Mouse (Mus musculus): ENCODE data around the gene Krba1. TPM values are rescaled to one million over a fixed set of nuclear protein-coding genes. Genes with fewer than 3 reads are reported as not detected.

Gene Krba1
- 10 to 100 TPM; 35.1 to 47.4 TPM for total RNA-seq (2021)

DNA sequence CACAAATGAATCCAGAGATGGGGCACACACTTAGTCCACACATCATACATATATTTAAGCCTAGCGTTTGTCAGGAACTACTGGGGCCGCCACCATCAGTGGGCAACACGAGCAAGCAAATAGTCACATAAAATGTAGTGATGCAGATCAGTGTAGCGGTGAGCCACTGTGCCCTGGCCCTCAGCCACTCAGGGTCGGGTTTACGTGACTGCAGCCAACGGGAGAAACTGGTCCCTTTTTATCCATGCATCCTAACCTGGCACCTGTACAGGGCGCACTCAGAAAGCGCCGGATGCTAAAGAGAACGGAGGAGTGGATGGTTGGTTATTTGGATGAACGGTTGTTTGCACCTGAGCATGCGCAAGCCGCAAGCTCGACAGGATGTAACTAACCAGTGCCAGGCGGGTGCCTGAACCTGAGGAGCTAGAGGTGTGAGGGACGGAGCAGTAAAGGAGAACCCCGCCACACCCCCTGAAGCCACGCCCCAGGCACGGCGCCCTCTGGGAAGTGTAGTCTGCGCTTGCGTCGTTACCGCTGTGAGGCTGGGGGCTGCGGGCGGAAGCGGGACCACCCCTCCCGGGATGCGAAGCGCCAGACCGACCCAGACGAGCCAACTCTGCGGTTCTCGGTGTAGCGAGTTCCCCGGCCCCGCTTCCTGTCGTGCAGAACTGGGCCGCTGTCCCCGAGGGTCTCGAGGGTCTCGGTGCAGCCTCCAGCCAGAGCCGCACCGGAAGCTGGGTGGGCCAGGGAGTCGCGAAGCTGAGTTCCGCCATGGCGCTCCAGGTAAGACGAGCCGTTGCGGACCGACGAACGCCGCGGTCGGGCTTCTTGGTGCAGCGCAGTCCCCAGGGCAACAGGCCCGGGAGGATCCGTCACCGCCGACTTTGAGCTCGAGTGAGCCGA, at the start of gene Krba1:
Gene Krba1, plus strand, starts transcription at position 482 of the 903 bp plus-strand sequence.
- DNase-seq = peak; percentile 81 to 84

DNA sequence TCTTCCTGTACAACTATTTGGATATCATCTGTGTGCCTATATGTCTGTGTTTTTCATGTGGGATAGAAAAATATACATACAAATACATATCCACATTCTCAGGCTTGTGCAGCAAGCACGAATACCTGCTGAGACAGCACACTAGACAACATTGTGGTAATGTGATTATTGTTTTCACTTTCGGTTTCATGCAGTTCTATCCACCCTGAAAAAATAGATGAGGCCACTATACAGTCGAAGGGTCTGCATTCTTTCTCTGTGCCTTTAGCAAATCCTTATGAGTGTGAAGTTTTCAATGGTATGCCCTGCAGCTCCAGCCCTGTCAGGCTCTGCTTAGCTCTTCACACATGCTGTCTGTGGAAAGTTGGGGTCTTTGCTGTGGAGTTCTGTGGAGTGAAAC, 36.5 kb upstream of the Krba1 start:
- DNase-seq = no peak

DNA sequence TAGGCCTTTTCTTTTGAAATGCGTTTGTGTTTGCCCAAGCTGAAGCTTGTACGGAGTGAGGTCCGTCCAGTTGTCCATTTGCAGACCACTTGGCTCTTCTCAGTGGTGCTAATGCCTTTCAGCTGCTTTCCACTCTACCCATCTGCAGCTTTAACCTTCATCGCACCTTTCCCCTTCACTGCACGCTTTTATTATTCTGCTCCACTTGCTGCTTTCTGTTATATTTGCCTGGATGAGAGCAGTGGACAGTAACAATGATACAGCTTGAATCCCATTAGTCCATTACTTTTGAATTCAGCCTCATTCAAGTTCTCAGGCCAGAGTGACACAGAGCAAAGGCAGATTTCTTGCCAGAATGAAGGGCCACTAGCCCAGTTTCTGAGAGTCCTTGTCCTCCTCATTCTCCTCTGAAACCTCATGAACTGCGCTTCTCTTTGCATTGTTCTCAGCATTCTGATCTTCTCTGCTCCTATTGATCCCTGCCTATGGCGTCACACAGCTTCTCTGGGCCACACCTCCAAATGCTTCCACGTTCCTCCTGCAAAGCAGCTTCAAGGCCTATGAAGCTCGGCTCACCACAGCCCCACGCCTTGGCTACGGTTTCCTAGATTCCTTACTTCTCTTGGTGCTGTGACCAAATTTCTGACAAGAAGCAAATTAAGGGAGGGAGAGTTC, 28.9 kb upstream of the Krba1 start:
- DNase-seq = no peak

DNA sequence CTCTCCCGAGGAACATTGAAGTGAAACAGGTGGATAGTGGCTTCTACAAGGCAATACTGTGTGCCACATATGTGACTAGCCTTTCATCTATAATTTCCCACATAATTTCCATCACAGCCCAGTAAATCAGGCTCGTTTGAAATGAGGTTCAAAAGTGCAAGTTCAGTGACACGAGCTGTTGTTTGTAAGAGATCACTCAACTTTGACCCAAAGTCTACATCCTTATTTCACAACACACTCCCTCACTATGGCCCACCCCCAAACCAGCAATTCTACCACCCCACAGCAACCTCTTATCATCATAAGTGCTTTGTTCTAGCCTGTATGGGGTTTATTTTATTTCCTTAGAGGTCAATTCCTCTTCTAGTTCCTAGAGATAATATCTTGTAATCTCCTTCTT, 7.2 kb upstream of the Krba1 start:
- no peak for DNase-seq

DNA sequence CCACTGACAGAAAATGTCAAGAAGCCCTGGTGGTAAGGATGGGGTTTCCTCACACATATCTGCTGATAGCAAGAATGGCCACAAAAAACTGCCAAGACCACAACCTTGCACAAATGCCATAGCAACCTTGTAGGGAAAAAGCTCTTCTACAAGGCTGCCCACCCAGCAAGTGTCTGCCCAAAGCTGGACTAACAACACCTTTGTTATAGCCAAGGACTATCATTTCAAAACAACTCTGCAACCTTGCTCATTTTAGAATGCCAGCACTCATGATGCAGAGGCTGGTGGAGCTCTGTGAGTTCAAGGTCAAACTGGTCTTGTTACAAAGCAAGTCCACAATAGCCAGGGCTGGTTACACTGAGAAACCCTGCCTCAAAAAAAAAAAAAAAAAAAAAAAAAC, 1.6 kb upstream of the Krba1 start:
- DNase-seq = no peak

DNA sequence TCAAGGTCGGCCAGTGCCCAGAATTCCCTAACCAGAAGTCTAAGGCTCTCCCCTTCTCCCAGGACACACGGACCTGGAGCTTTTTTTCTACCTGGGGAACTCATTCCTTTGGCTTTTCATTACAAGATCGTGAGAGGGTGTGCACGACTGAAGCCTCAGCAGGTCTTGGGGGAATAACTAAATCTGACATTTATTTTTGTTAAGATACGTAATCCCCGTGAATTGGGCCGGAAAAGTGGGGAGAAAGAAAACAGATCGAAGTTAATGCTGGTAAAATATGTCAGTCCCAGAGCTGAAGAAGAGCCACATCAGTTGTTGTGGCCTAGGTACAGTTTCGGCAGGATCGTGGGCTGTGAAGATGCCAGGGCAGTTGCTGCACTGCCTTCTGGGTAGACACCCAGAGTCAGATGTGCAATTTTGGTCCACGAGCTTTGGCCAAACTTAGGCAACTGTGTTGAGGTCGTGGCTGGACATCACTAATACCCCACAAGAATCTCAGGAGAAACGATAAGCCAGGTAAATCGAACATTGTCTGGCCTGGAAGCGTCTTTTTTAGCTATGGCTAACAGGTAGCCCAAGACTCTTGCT, 716 bp downstream of the Krba1 start:
- no peak for DNase-seq

DNA sequence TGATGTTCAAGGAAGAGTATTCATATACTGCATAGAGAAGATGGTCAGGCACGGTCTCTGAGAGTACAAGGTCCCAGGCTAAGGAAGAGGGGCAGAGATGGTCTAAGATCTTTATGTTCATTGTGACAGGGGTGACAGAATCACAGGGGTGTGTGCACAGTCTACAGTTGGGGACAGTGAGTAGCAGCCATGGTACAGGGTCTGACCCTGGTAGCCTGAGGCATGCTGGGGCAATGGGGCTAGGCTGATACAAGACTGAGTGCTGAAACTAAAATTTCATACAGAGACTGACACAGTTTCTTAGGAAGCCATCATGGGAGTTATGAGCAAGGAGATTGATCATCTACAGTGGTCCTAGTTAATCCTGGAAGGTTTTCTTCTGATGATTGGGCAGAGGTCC, 1.3 kb downstream of the Krba1 start:
- DNase-seq = no peak

DNA sequence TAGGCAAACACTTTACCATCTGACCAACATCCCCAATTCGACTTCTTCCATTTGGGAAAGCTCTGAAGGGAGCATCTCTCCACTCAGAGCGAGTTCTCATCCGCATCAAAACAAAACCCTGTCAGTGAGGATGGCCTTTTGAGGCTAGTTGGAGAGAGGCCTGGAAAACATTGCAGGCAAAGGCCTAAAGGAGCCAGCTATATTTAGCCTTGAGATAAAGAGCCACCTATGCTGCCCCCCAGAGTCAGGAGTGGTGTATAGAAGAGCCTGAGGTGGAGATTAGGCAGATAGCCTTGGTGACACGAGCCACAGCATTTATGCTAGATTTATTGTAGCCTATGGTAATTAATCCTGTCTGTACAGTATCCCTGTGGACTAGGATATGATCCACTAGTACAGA, 1.9 kb downstream of the Krba1 start:
- peak in 1 of 2 experiments; percentile 27 for DNase-seq

DNA sequence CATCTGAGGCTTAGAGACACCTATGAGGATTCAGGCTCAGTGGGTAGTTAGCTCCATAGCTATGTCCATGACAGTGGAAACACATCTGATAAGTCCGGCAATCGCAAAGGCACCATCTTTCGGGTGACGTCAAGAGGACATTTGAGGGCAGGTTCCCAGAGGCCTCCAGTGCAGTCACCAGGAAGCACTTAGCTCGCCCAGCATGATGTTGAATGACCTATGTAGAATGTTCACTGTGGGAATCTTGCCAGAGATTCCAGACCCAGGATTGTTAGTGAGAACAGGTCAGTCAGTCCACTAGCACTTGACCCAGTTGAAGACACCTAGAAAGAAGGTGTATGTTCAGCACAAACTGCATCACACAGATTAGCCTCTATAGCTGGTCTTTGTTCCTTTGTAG, 4.5 kb downstream of the Krba1 start:
- no peak for DNase-seq

DNA sequence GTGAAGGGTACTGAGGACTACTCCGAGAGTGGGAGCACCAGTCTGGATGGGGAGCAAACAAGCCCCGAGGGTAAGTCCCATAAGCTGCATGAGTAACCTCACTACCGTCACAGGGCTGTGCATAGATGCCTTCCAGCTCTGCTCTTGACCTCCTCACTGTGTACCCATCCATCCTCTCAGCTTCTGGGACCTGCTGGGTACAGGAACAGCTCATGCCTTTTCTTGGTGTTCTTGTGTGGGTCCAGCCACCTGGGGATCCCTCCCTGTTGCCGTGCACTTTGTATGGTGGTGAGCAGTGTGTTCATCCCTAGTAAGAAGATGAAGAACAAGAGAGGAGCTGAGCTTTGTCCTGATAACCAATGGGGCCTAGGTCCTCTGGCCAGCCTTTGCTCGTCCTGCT, 8.7 kb downstream of the Krba1 start:
- DNase-seq = no peak

DNA sequence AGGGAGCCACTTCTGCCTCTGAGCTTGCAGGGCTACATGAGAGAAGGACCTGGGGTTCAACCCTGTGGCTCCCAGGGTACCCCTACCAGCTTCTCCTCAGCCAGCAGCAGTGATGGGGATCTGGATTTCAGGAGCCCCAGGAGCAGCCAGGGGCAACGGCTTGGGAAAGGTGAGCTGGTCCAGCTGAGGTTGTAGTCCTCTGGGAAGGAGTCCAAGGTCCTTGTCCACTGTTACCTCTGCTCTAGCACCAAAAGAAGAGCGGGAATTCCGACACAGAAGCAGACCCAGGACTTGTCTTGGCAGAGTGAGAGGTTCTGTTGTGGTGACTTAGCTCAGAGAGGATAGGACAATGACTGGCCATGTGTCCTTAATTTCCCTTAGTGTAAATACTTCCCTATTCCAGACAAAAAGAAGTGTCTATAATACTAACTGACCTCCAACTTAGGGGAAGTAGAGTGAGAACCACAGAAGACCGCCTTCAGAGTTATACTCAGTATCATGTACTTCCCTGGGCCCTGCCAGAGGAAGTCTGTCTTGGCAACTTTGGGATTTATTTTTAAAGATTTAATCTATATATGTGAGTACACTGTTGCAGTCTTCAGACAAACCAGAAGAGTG, 14.4 kb downstream of the Krba1 start:
- no peak for DNase-seq

DNA sequence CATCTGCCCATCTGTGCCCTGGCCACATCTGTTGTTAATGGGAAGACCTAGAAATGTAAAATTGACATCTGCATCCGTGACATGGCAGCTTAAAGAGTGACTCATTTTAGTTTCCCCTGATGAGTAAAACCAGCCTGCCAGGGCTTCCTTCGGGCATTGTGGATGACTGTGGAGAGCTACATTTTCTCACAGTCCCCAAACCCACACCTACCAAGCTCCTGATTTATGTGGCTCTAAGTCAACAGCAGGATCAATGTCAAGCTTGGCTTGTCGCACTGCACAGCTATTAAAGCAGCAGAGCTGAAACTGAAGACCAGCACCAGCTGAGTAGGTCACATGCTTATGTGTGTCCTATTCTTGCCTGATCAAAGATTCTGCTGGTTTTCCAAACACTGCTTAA, 15.2 kb downstream of the Krba1 start:
- DNase-seq = no peak

DNA sequence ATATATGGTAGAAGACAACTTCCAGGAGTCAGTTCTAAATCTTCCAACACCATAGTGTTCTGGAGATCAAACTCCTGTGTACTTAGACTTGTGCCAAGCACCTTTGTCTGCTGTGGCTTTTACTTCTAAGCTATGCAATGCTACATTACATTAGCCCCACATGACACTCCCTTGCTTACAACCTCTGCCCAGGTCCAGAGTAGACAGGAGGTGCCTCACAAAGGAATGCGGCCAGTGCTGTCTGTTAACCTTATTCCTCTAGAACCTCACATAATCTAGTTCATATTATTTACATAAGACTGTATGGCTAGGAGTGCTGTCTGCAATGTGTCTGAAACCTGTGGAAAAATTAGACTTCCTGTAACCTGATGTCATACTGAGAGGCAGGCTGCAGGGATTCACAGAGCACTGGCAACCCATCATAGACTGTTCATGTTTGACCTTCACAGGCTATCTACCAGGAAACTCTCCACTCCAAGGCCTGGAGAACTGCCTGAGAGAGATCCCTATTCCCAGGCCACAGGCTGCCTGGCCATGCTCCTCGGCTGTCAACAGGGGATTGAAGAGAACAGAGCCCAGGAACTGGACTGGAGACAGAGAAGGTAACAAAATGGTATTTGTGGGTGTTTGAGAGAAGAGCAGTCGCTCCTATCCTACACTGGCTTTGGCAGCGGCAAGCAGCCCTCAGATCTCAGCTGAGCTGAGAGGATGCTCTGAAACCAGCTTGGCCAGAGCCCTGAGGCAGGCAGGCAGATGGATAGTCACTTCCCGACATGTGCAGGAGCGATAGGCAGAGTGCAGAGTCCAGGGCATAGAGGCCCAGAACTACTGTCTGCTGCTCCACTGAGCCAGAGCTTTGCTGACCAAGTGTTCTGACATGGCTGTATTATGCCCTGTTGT, 16.1 kb downstream of the Krba1 start:
- no peak for DNase-seq

DNA sequence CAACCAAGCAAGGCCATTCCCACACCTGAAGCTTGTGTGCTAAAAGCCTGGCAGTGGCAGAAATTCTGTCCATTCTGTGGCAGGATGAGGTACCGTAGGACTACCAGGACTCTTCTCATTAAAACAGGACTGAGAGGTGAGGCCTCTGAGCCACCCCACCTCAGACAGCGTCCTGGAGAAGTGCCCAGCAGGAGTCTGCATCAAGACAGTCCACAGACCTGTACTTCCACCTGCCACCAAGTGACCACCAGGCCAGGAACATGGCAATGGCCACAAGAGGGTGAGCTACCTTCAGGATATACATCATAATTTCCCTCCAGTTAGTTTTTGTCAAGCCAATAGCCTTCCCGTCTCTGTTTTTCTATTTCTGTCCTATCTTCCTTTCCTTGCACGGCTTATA, 16.8 kb downstream of the Krba1 start:
- DNase-seq = no peak

DNA sequence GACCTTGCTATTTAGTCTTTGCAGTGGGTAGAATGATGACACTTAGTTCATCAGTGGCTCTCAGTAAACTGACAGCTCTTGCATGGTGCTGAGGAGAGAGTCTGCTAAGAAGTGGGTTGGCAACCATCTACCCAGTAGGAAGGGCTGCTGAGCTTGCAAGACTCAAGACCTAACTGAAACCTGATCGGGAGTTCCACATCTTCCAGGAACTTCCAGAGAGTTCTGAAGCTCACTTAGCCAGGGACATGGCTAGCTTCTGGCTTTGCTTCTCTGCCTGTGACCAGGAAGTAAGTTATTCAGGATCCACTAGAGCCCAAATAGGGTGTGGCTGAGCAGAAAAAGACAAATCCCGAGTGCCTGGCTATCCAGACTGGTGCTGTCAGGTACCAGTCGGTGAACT, 17.3 kb downstream of the Krba1 start:
- no peak for DNase-seq

DNA sequence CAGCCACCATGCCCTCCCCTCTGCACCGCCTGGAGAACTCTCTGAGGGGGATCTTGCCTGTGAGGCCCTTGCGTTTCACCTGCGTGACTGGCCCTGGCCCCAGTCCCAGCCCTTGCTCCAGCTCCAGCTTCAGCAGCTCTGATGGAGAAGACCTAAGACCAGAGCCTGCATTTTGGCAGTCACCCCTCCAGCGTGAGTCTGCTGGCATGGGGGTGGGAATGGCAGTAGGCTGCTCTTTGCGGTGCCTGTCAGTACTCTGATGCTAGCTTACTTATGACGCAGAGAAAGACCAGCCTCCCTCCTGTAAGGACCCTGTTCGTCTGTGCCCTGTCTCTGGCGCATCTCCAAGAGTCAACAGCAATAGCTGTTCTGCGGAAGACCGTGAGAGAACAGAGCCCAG, 17.7 kb downstream of the Krba1 start:
- DNase-seq = no peak

DNA sequence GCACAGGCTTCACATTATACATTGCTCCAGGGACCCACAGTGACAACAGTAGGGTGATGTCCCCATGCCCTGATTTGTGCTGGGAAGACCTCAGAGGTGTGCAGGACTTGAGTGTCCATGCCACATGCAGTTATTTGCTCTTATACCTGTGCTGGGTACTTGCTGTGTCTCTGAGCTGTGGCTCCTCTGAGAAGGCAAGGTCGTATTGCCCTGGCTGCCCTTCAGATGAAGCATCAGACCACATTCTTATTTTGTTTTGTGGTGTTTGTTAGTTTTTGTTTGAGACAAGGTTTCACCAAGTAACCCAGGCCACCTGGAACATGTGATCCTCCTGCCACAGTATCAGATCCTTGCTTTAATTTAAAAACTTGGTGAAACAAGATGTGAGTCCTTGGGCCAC, 19.5 kb downstream of the Krba1 start:
- no peak for DNase-seq

DNA sequence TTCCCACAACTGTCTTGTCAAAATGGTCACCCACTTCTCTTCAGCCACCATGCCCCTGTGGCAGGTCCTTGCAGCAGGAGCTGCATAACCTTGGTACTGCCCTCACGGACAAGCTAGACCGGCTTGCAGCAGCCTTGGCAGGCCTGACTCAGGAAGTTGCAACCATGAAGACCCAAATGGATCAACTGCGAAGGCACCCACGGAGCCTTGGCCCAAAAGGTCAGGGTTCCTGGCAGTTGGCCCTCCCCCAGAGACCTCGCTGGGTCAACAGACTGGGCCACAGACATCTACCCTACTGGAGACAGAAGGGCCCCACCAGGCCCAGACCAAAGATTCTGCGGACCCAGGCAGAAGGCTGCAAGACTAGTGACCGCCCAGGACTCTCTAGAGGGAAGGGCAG, 20.2 kb downstream of the Krba1 start:
- no peak for DNase-seq

DNA sequence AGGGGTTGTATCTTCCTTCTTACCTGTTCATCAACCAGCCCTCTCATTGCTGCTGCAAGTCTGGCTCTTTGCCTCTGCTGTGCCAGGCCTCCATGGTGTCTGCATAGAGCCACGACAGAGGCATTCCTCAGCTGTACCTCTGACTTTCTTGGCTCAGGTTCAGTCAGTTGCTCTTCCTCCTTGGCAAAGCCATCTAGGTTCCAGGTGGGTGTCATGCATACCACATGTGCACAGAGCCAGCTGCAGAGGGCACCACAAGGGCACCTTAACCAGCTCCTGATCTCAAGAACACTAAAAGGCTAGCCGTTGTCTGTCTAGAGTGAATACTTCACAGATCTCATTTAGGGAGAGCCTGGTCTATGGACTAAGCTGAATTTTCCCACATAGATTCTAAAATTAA, 21.1 kb downstream of the Krba1 start:
- DNase-seq = no peak

DNA sequence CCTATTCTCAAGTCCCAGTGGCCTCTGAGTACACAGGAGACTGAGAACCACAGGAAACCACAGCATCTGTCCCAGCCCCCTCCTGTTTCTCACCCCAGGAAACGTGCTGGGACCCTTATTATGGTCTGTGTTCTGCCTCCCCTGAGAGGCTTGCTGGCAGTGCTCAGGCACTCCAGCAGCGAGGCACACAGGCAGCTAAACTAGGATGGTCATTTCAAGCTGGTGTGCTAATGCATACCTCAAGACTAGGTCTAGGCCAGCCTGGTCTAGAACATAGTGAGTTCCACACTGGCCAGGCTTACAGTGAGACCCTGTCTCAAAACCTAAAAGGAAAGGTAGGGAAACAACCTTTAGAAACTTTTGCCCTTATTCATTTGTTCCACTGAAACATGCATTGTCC, 25.3 kb downstream of the Krba1 start:
- DNase-seq = no peak

DNA sequence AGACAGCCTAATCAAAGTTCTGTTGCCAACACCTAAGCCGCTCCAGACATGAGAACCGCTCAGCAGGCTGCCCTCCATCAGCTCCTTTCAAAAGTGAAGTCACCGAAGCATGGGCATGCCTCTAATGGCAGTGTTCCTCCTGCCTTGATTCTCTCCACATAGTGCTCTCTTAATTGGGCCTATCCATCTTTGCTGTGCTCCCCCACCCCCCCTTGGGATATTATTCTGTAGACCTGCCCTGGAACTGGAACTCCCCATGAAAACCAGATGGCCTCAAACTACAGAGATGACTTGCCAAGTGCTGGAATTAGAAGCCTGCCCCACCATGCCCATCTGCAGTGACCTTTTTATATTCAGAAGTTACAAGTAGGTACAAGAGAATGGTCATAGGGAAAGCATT, 27.9 kb downstream of the Krba1 start:
- no peak for DNase-seq

DNA sequence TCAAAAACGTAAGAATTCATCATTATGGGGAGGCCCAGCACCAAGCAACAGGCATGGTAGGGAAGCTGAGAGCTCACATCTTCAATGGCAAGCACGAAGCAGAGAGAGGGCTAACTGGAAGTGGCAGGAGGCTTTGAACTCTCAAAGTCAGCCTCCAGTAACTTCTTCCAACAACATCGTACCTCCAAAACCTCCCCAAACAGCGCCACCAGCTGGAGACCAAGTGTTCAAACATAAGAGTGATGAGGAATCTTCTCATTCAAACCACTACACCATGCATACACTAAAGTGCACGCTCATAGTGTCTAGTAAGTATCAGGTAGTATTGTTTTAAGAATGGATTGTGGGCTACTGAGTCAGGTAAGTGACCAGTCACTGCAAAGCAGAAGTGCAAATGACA, 28.7 kb downstream of the Krba1 start:
- DNase-seq = no peak

Measured in layer of hippocampus, postnatal 36 days (tissue).